Mouse (Mus musculus) gastrocnemius, postnatal 4 days (tissue): ENCODE measurements at regions not wholly inside any gene's neighbourhood (a gene's known extent, or its start where the extent isn't known, plus 50 kb on each side); places are given as distances from the start of the nearest gene placed in this dataset.

Experiments used
- DNase-seq, 2 experiments: peaks; one replicate each; pipeline ENCODE4 v3.0.0; 2021 to 2022; ENCODE audit warnings: low spot score in 2 of 2, mixed read lengths in 2 of 2

GRCm38 (mm10) chr19:53444646-53445045 is 54.3 kb upstream of the Smndc1 start:
- DNase-seq: no peak

DNA sequence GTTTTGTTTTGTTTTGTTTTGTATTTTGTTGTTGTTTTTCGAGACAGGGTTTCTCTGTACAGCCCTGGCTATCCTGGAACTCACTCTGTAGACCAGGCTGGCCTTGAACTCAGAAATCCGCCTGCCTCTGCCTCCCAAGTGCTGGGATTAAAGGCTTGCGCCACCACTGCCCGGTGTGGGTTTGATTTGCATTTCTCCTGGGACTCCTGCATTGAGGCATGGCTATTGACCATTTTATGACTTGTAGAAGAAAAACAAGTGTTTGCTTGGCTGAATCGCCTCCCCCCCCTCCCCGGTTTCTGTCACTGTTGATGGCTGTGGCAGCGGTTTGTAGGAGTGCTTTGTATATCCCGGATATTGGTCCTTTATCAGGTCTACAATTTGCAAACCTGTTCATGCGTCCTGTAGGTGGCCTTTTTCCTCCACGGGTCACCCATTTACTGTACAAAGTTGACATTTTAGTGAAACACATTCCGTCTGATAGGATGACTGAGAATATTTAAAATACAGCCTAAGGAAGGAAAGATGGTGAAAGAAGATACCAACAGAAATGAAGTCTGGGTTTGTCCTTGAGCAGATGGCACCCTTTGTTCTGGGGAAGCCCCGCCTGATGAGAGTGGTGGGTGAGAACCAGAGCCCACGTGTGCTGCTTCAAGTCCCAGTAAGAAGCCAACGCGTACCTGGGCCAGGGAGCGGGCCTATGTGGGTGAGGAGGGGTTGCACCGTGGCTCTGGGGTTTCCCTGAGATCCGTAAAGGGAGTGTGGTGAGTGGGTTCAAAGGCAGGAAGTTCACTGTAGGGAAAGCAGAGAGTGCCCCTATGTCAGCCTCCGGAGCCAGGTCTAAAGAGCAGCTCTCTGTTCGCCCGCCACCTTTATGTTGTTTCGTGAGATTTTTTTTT is 52.6 kb upstream of the Smndc1 start:
- no peak for DNase-seq

DNA sequence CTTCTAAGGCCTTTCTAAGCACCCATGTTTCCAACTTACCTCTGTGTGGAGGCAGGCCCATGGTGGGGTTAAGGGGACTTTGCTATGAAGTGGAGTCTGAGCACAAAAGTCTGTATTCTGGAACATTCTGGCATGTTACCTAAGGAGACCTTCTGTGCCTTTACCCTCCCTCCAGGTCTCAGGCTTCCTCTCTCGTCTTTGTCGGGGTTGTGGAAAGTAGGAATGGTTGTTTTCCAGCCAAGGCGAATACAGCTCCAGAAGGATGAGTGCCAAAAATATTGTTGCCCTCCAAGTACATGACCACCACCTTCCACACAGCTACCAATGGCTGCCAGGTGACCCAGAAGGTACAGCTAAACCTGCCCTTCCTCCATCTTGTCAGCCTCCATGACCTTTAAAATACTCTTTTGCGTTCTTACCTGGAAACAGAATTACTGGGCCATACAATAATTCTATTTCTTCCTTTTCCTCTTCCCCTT is 51.8 kb upstream of the Smndc1 start:
- no peak for DNase-seq

GRCm38 (mm10) chr19:53441449-53442131 is 51.2 kb upstream of the Smndc1 start:
- DNase-seq: no peak

DNA sequence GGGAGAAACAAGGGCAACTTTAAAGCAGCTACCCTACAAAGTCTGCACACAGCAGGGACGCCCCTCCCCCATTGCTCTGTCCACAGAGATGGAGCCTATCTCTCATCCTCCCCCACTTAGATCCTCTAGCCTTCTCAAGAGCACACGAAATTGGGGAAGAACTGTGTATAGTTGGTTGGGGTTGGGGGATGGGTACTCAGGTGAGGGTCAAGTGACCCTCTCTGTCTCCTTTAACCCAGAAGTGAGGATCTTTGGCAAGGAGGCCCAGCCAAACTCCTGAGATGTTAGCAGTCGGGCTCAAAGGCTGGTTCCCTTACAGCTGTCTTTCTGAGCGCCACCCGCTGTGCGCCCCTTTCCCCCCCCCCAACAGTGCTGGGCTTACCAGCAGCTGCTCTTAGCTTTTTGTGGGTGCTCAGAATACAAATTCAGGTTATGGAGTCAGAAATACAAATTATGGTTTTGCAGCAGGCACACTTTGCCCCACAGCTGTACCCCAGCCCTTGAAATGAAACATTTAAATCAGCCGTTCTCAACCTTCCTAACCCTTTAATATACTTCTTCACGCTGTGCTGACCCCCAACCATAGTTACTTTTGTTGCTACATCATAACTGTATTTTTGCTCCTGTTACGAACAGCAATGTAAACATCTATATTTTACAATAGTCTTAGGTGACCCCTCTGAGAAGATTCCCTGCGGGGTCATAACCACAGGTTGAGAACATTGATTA is 50.1 kb upstream of the Smndc1 start:
- no peak for DNase-seq
